ENCODE assay signal across 7 mouse cellular contexts in the genomic region with DNA sequence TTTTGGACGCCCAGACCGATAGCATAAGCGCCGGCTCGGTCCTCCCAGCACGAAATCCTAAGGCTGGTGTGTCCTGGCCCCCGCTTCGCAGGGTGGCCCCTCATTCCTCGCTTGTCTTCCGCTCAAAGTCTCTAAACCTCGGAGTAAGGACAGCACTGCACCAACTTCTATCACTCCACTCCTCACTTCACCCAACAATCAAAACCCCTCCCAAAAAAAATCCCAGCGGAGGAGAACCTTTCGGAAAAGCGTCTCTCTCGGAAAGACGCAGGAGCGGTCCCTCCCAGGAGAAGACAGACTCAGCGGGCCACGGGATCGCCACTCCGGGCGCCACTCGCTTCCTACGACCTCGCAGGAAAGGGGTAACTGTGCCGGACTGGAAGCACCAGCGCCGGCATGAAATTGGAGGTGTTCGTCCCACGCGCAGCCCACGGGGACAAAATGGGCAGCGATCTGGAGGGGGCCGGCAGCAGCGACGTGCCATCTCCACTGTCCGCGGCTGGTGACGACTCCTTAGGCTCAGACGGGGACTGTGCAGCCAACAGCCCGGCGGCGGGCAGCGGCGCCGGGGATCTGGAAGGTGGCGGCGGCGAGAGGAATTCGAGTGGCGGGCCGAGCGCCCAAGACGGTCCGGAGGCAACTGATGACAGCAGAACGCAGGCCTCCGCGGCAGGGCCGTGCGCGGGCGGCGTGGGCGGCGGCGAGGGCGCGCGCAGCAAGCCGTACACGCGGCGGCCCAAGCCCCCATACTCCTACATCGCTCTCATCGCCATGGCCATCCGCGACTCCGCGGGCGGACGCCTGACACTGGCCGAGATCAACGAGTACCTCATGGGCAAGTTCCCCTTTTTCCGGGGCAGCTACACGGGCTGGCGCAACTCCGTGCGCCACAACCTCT. TPM values are rescaled to one million over a fixed set of nuclear protein-coding genes. Genes with fewer than 3 reads are reported as not detected.
A peak's percentile ranks its signal among the peaks of the same experiment; 100 is the strongest.
DNase-seq lines count a peak whose midpoint lies in the region; ATAC-seq and TF ChIP-seq lines count a peak whose summit lies in the region.

A gene (minus strand): TSS at position 813 of the 898 bp plus-strand sequence.

- H3K4me2 ChIP-seq in heart, postnatal 0 days (ENCODE audit: low read depth, low read length): peak within 1 kb of the TSS; percentile 97
- H3K4me2 ChIP-seq in lung, postnatal 0 days (replicated peaks; ENCODE audit: low read depth, low read length): peak within 1 kb of the TSS; percentile 99

- no peak for TF ChIP-seq CTCF in heart, postnatal 0 days (IDR thresholded peaks at IDR 0.05; ENCODE audit: low read depth)
- no peak for TF ChIP-seq CTCF in lung, postnatal 0 days (IDR thresholded peaks at IDR 0.05)
- TF ChIP-seq CTCF in olfactory bulb, adult 2 months (IDR thresholded peaks at IDR 0.05; ENCODE audit: insufficient read depth, low read depth, low read length): no peak

- WGBS in heart, postnatal 0 days: under 1% methylated on average over 85 of the region's 88 CpGs
- WGBS in lung, postnatal 0 days: 3% methylated on average over 80 of the region's 88 CpGs
- under 1% methylated on average over 88 of the region's 88 CpGs for WGBS in olfactory bulb, adult 2 months

- H3K4me3 ChIP-seq in heart, postnatal 0 days (ENCODE audit: low read depth, low read length): peak within 1 kb of the TSS; percentile 67
- H3K4me3 ChIP-seq in lung, postnatal 0 days (ENCODE audit: low read depth, low read length): peak within 1 kb of the TSS; percentile 62
- peak within 1 kb of the TSS; percentile 40 for H3K4me3 ChIP-seq in olfactory bulb, adult 2 months (ENCODE audit: insufficient read depth, low read depth, low read length)

- peaks cover 97% of the 10 kb centered on the region for H3K27me3 ChIP-seq in heart, postnatal 0 days (ENCODE audit: control insufficient read depth, insufficient read depth, low read length)
- H3K27me3 ChIP-seq in lung, postnatal 0 days (replicated peaks; ENCODE audit: insufficient read depth, low read length): peaks cover 12% of the 10 kb centered on the region; the same call in 1 of the 2 replicates

- 0 out of 2 replicates have a peak, but pooled peaks have one; percentile 31 for ATAC-seq in heart, postnatal 0 days (ENCODE audit: insufficient read depth, low read depth)
- peak; percentile 21 for ATAC-seq in lung, postnatal 0 days

- TF ChIP-seq POLR2A in olfactory bulb, adult 2 months (IDR thresholded peaks at IDR 0.05; ENCODE audit: insufficient read depth, low read depth, low read length): no peak

- no peak within 1 kb of the TSS for H3K27ac ChIP-seq in heart, postnatal 0 days (ENCODE audit: low read depth)
- H3K27ac ChIP-seq in lung, postnatal 0 days (ENCODE audit: low read length): peak within 1 kb of the TSS; percentile 51
- H3K27ac ChIP-seq in olfactory bulb, adult 2 months (ENCODE audit: insufficient read depth, low read depth, low read length): no peak within 1 kb of the TSS

- peak; percentile 49 to 71 for DNase-seq in urinary bladder, adult 18-20 months (ENCODE audit: low spot score in 2 of 2)
- DNase-seq in urinary bladder, postnatal 25 days (ENCODE audit: low spot score): no peak
- peak; percentile 50 for DNase-seq in embryo, embryonic 11 days
- no peak for DNase-seq in heart, postnatal 0 days (ENCODE audit: low spot score)
- peak; percentile 18 to 56 for DNase-seq in kidney, postnatal 25 days
- peak; percentile 27 for DNase-seq in lung, postnatal 0 days (ENCODE audit: low spot score)

- TF ChIP-seq EP300 in heart, postnatal 0 days (IDR thresholded peaks at IDR 0.05; ENCODE audit: low read depth): no peak
- no peak for TF ChIP-seq EP300 in lung, postnatal 0 days (IDR thresholded peaks at IDR 0.05)

- no peak within 1 kb of the TSS for H3K9ac ChIP-seq in heart, postnatal 0 days (replicated peaks; ENCODE audit: low read depth, low read length)
- H3K9ac ChIP-seq in lung, postnatal 0 days (replicated peaks; ENCODE audit: low read depth): peak within 1 kb of the TSS; percentile 56

- no peaks in the 10 kb centered on the region for H3K36me3 ChIP-seq in heart, postnatal 0 days (replicated peaks; ENCODE audit: control insufficient read depth, insufficient read depth, low read length)
- no peaks in the 10 kb centered on the region for H3K36me3 ChIP-seq in lung, postnatal 0 days (ENCODE audit: insufficient read depth, low read length)

- no peaks in the 10 kb centered on the region for H3K9me3 ChIP-seq in heart, postnatal 0 days (replicated peaks; ENCODE audit: control insufficient read depth, low read length)
- H3K9me3 ChIP-seq in lung, postnatal 0 days (ENCODE audit: low read length): no peaks in the 10 kb centered on the region

- H3K4me1 ChIP-seq in heart, postnatal 0 days (ENCODE audit: control insufficient read depth, insufficient read depth): peaks cover 7% of the 10 kb centered on the region; the same call in 1 of the 2 replicates
- H3K4me1 ChIP-seq in lung, postnatal 0 days (ENCODE audit: insufficient read depth, low read depth, low read length): 0 out of 2 replicates have a peak, but pooled peaks cover 2% of the 10 kb centered on the region
- H3K4me1 ChIP-seq in olfactory bulb, adult 2 months (ENCODE audit: control insufficient read depth, insufficient read depth, low read length): peaks cover 26% of the 10 kb centered on the region

RNA-seq across cellular contexts. Expression of the gene that starts here (rescaled TPM):
- total RNA-seq in heart, postnatal 0 days (2014; rRNA removed; ENCODE audit: low replicate concordance): not detected in 2 replicates
- not detected in 2 replicates for polyA plus RNA-seq in heart, postnatal 0 days (2015; fragmentation: Nextera tagmentation; extraction: Ambion mirVana)
- polyA plus RNA-seq in lung, postnatal 0 days (2015; fragmentation: Nextera tagmentation; extraction: Ambion mirVana): not detected in 2 replicates
- polyA plus RNA-seq in olfactory bulb, adult 2 months (2012; ENCODE audit: insufficient read depth, insufficient read length, low replicate concordance, missing spikeins): not detected in 2 replicates

Comparison
In these comparisons a context has a peak if more than half of its experiments do, and no peak if none do; other contexts are left out.
1. DNase-seq: peak in urinary bladder, adult 18-20 months (2 of 2), embryo, embryonic 11 days (single experiment) and kidney, postnatal 25 days (2 of 2); none in urinary bladder, postnatal 25 days (single experiment) and heart, postnatal 0 days (single experiment).
2. Peak in ATAC-seq, H3K4me3 ChIP-seq and H3K4me2 ChIP-seq in heart, postnatal 0 days; RNA of the gene not detected or under 1 TPM.
3. Peak in DNase-seq, ATAC-seq, H3K4me3 ChIP-seq, H3K27ac ChIP-seq, H3K9ac ChIP-seq and H3K4me2 ChIP-seq in lung, postnatal 0 days; RNA of the gene not detected or under 1 TPM.
4. Peak in every context shown above with its lines, with median percentiles within 50 percentile points of each other: H3K4me3 ChIP-seq.